Mouse (Mus musculus): ENCODE measurements around the gene Rptor. TPM values are rescaled to one million over a fixed set of nuclear protein-coding genes. Genes with fewer than 3 reads are reported as not detected.

Gene Rptor
- polyA plus RNA-seq, 1 experiment from 2014 or later = 12.4 TPM

DNA sequence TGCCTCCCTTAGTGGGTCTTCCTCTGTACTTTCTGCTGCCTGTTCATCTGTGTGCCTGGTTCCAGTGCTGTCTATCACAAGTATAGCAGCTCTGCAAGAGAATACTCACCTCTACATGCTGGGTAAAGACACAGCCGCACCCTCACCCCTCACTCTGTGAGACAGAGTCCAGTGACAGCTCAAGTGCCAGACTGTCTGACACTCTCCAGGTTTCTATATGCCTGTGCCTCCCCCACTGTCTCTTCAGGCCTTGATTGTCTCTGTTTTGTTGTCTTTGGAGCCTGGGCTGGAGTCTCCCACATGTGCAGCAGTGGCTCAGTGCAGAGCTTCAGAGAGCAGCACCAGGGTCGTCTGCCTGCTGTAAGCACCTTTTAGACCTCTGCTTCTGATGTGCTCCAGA, 280.9 kb downstream of the Rptor start:
- WGBS = 74% methylated on average over 2 of the region's 2 CpGs
- H3K4me3 ChIP-seq (ENCODE audit: low read depth, low read length) = no peak overlapping the region
- no peak overlapping the region for H3K9ac ChIP-seq (ENCODE audit: low read depth, low read length)
- peaks cover 3% of the 10 kb centered on the region; the same call in 1 of the 2 replicates for H3K36me3 ChIP-seq (ENCODE audit: control insufficient read depth, insufficient read depth, low read length)
- no peak overlapping the region for H3K27ac ChIP-seq (ENCODE audit: low read depth, low read length)
- H3K4me2 ChIP-seq (replicated peaks; ENCODE audit: low read depth, low read length) = no peak overlapping the region
- H3K27me3 ChIP-seq (ENCODE audit: control insufficient read depth, insufficient read depth, low read length) = no peaks in the 10 kb centered on the region
- no peak for ATAC-seq (ENCODE audit: low FRiP score)
- DNase-seq (ENCODE audit: low spot score) = no peak
- no peaks in the 10 kb centered on the region for H3K9me3 ChIP-seq (ENCODE audit: control insufficient read depth, low read length)
- no peaks in the 10 kb centered on the region for H3K4me1 ChIP-seq (replicated peaks; ENCODE audit: control insufficient read depth, insufficient read depth, low read length)

DNA sequence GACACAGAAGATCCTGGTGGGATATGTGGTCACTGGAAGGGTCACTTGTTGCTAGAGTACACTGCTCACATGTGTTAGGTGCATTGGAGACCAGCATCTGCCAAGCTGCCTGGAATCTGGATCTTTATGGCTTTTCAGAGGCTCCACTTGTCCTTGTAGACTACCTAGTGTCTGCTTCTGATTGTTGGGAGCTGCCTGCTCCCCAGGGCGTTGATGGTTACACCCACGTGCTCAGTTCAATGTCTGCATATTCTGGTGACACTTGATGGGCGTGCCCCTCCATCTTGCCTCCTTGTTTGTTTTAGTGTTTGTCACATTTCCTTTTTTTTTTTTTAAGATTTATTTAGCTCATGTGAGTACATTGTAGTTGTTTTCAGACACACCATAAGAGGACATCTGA, 287.3 kb downstream of the Rptor start:
- Histone ChIP-seq H3K4me3 (ENCODE audit: low read depth, low read length) (no peak overlapping the region), H3K27me3 (ENCODE audit: control insufficient read depth, insufficient read depth, low read length) (no peaks in the 10 kb centered on the region), H3K36me3 (ENCODE audit: control insufficient read depth, insufficient read depth, low read length) (peaks cover 5% of the 10 kb centered on the region; the same call in 1 of the 2 replicates), H3K9ac (ENCODE audit: low read depth, low read length) (no peak overlapping the region), H3K27ac (ENCODE audit: low read depth, low read length) (no peak overlapping the region), H3K9me3 (ENCODE audit: control insufficient read depth, low read length) (no peaks in the 10 kb centered on the region), H3K4me2 (replicated peaks; ENCODE audit: low read depth, low read length) (no peak overlapping the region), H3K4me1 (replicated peaks; ENCODE audit: control insufficient read depth, insufficient read depth, low read length) (no peaks in the 10 kb centered on the region)
- ATAC-seq (ENCODE audit: low FRiP score) (no peak), DNase-seq (ENCODE audit: low spot score) (no peak)
- 98% methylated on average over 3 of the region's 3 CpGs for WGBS

DNA sequence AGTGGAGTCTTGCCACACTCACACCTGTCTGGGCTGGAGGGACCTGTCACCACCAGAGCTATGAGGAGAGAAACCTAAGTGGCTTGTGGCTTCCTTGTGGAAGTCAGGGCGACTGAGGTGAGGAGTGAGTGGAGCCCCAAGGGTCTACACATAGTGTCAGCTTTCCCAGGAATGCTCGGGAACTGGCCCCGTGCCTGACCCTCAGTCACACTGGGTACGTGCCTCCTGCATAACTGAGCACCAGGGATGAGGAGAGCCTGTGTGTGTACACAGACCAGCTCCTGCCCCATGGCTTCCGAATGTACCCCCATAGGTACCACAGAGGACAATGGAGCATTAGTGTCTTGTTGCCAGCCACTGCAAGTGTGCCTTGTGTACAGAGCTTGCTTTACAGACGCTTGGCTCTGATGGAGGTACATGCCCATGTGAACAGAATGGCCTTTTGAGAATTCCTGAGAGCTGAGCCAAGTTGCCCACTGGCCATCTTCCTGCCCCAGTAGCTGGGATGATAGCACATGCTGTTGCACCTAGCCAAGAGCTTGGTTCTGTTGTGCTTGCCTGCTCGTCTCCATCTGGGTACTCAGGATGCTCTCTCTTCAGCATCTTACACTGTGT, 289.0 kb downstream of the Rptor start:
- Histone ChIP-seq H3K4me3 (ENCODE audit: low read depth, low read length) (no peak overlapping the region), H3K27ac (ENCODE audit: low read depth, low read length) (no peak overlapping the region), H3K9ac (ENCODE audit: low read depth, low read length) (no peak overlapping the region), H3K4me2 (replicated peaks; ENCODE audit: low read depth, low read length) (no peak overlapping the region), H3K4me1 (replicated peaks; ENCODE audit: control insufficient read depth, insufficient read depth, low read length) (no peaks in the 10 kb centered on the region), H3K27me3 (ENCODE audit: control insufficient read depth, insufficient read depth, low read length) (no peaks in the 10 kb centered on the region), H3K36me3 (ENCODE audit: control insufficient read depth, insufficient read depth, low read length) (peaks cover 5% of the 10 kb centered on the region; the same call in 1 of the 2 replicates), H3K9me3 (ENCODE audit: control insufficient read depth, low read length) (no peaks in the 10 kb centered on the region)
- WGBS = 90% methylated on average over 7 of the region's 7 CpGs
- no peak for ATAC-seq (ENCODE audit: low FRiP score)
- DNase-seq (ENCODE audit: low spot score) = no peak

DNA sequence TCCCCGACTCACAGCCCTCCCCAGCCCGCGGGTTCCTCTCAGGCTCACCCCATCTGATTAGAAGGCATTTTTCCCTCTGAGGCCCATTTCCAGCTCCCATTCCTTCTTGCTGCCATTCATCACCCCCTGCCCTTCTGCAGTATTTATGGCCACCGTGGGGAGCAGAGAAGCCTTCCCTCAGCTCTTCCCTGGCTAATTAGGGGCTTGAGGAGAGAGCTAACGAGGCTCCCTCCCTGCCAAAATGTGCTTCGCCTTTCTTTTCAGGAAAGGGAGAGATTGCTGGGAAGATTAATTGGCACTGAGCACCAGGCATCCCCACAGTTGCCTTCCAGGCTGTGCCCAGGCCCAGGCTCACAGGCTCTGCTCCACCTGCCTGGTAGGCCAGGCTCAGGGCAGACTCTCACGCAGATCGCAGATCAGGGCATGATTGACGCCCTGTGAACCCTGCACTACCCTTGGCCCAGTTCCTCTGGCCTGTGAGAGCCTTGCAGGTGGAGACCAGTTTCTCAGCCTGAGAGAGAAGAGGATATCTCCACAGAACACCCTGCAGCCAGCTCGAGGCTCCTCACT, 291.0 kb downstream of the Rptor start:
- 75% methylated on average over 10 of the region's 10 CpGs for WGBS

DNA sequence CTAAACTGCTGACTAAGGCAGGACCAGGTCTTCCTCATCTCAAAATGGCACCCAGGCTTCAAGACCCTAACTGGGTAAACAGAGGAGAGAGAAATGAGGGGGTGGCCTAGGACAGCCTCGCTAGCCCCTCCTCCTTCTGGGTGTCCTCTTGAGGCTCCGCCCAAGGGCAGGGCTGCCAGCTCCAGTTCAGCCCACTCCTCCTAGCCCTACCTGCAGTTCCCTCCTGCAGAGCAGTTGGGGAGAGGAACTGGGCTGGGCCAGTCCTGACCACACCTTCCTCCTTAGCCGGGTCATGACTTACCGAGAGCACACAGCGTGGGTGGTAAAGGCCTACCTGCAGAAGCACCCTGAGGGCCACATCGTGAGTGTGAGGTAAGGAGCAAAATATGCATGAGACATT, 291.9 kb downstream of the Rptor start:
- ATAC-seq (ENCODE audit: low FRiP score) (no peak), DNase-seq (ENCODE audit: low spot score) (no peak)
- H3K27ac ChIP-seq (ENCODE audit: low read depth, low read length) = no peak overlapping the region
- peaks cover 2% of the 10 kb centered on the region; the same call in 1 of the 2 replicates for H3K36me3 ChIP-seq (ENCODE audit: control insufficient read depth, insufficient read depth, low read length)
- H3K4me2 ChIP-seq (replicated peaks; ENCODE audit: low read depth, low read length) = no peak overlapping the region
- no peaks in the 10 kb centered on the region for H3K4me1 ChIP-seq (replicated peaks; ENCODE audit: control insufficient read depth, insufficient read depth, low read length)
- no peak overlapping the region for H3K4me3 ChIP-seq (ENCODE audit: low read depth, low read length)
- H3K9ac ChIP-seq (ENCODE audit: low read depth, low read length) = no peak overlapping the region
- no peaks in the 10 kb centered on the region for H3K9me3 ChIP-seq (ENCODE audit: control insufficient read depth, low read length)
- no peaks in the 10 kb centered on the region for H3K27me3 ChIP-seq (ENCODE audit: control insufficient read depth, insufficient read depth, low read length)
- WGBS = 74% methylated on average over 6 of the region's 6 CpGs

More for the DNA sequence above, 291.0 kb downstream of the Rptor start:
- H3K9ac ChIP-seq (ENCODE audit: low read depth, low read length) = no peak overlapping the region
- DNase-seq (ENCODE audit: low spot score) (no peak), ATAC-seq (ENCODE audit: low FRiP score) (no peak)
- no peak overlapping the region for H3K4me2 ChIP-seq (replicated peaks; ENCODE audit: low read depth, low read length)
- no peaks in the 10 kb centered on the region for H3K4me1 ChIP-seq (replicated peaks; ENCODE audit: control insufficient read depth, insufficient read depth, low read length)
- H3K27me3 ChIP-seq (ENCODE audit: control insufficient read depth, insufficient read depth, low read length) = no peaks in the 10 kb centered on the region
- H3K4me3 ChIP-seq (ENCODE audit: low read depth, low read length) = no peak overlapping the region
- no peaks in the 10 kb centered on the region for H3K9me3 ChIP-seq (ENCODE audit: control insufficient read depth, low read length)
- peaks cover 2% of the 10 kb centered on the region; the same call in 1 of the 2 replicates for H3K36me3 ChIP-seq (ENCODE audit: control insufficient read depth, insufficient read depth, low read length)
- peak overlapping the region; percentile 31; the same call in 1 of the 2 replicates for H3K27ac ChIP-seq (ENCODE audit: low read depth, low read length)

DNA sequence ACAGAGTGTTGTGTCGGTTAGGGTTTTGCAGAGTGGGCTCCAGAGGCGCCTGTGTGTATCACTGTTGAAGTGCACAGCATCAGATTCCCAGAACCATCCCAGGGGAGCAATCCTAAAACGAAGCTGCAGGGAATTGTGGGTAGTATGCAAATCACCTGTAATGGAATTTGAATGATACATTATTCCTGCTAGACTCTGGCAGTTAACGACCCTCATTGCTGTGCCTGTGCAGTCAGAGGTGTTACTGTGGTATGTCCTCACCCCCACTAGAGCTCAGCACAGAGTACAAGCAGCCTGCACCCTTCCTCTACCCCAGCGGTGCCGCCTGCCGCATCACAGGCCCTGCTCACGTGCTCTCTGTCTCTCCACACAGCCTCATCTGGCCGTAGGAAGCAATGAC, 294.3 kb downstream of the Rptor start:
- Histone ChIP-seq H3K27ac (ENCODE audit: low read depth, low read length) (0 out of 2 replicates have a peak overlapping the region, but pooled peaks have one; percentile 30), H3K27me3 (ENCODE audit: control insufficient read depth, insufficient read depth, low read length) (no peaks in the 10 kb centered on the region), H3K9me3 (ENCODE audit: control insufficient read depth, low read length) (no peaks in the 10 kb centered on the region), H3K4me2 (replicated peaks; ENCODE audit: low read depth, low read length) (no peak overlapping the region), H3K36me3 (ENCODE audit: control insufficient read depth, insufficient read depth, low read length) (peaks cover 2% of the 10 kb centered on the region; the same call in 1 of the 2 replicates), H3K4me1 (replicated peaks; ENCODE audit: control insufficient read depth, insufficient read depth, low read length) (no peaks in the 10 kb centered on the region), H3K4me3 (ENCODE audit: low read depth, low read length) (no peak overlapping the region), H3K9ac (ENCODE audit: low read depth, low read length) (no peak overlapping the region)
- DNase-seq (ENCODE audit: low spot score) = no peak
- WGBS = 87% methylated on average over 9 of the region's 9 CpGs
- ATAC-seq (ENCODE audit: low FRiP score) = 0 out of 2 replicates have a peak, but pooled peaks have one; percentile 43

DNA sequence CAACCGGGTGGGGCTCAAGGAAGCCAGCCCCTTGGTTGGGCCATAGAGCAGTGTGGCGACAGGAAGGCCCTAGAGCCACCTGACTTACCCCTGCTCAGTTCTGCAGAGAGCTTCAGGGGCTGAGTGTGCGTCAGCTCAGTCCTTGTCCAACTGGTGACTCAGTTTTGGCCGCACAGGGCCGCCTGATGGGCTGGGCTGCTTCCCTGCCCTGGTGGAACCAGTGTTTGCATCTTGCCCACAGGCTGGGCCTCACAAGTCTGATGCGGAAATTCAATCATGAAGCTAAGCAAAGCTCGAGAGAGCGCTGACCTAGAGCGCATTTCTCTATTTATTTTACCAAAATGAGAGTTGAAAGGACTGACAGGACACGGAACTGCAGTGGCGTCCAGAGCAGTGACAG, 296.3 kb downstream of the Rptor start:
- ATAC-seq (ENCODE audit: low FRiP score) = no peak
- no peak for DNase-seq (ENCODE audit: low spot score)
- H3K4me1 ChIP-seq (replicated peaks; ENCODE audit: control insufficient read depth, insufficient read depth, low read length) = no peaks in the 10 kb centered on the region
- peaks cover 2% of the 10 kb centered on the region; the same call in 1 of the 2 replicates for H3K36me3 ChIP-seq (ENCODE audit: control insufficient read depth, insufficient read depth, low read length)
- H3K27me3 ChIP-seq (ENCODE audit: control insufficient read depth, insufficient read depth, low read length) = no peaks in the 10 kb centered on the region
- H3K9me3 ChIP-seq (ENCODE audit: control insufficient read depth, low read length) = no peaks in the 10 kb centered on the region
- H3K4me3 ChIP-seq (ENCODE audit: low read depth, low read length) = no peak overlapping the region
- WGBS = 84% methylated on average over 11 of the region's 11 CpGs
- no peak overlapping the region for H3K27ac ChIP-seq (ENCODE audit: low read depth, low read length)
- no peak overlapping the region for H3K4me2 ChIP-seq (replicated peaks; ENCODE audit: low read depth, low read length)
- H3K9ac ChIP-seq (ENCODE audit: low read depth, low read length) = no peak overlapping the region

DNA sequence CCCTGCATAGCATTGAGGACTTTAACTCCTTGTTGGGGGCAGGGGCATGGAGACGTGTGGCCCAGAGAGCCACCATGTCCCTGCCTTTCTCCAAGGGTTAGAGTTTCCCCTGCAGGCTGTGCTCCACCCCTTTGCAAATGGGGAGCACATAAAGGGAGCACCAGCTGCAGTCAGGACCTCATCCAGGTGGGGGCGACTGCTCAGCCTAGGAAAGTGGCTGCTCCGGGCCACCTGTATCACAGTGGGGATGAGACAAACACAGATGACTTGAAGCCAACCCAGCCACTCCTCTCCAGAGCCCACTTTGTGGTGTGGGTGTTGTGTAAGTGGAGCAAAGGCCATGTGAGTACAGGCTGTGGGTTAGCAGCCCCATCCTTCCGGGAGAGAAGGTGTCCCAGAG, 298.5 kb downstream of the Rptor start:
- no peaks in the 10 kb centered on the region; the same call in 1 of the 2 replicates for H3K36me3 ChIP-seq (ENCODE audit: control insufficient read depth, insufficient read depth, low read length)
- H3K4me2 ChIP-seq (replicated peaks; ENCODE audit: low read depth, low read length) = no peak overlapping the region
- H3K4me3 ChIP-seq (ENCODE audit: low read depth, low read length) = no peak overlapping the region
- H3K9me3 ChIP-seq (ENCODE audit: control insufficient read depth, low read length) = no peaks in the 10 kb centered on the region
- no peaks in the 10 kb centered on the region for H3K4me1 ChIP-seq (replicated peaks; ENCODE audit: control insufficient read depth, insufficient read depth, low read length)
- H3K9ac ChIP-seq (ENCODE audit: low read depth, low read length) = no peak overlapping the region
- H3K27me3 ChIP-seq (ENCODE audit: control insufficient read depth, insufficient read depth, low read length) = no peaks in the 10 kb centered on the region
- ATAC-seq (ENCODE audit: low FRiP score) = no peak
- WGBS = 68% methylated on average over 4 of the region's 4 CpGs
- DNase-seq (ENCODE audit: low spot score) = no peak
- H3K27ac ChIP-seq (ENCODE audit: low read depth, low read length) = no peak overlapping the region

DNA sequence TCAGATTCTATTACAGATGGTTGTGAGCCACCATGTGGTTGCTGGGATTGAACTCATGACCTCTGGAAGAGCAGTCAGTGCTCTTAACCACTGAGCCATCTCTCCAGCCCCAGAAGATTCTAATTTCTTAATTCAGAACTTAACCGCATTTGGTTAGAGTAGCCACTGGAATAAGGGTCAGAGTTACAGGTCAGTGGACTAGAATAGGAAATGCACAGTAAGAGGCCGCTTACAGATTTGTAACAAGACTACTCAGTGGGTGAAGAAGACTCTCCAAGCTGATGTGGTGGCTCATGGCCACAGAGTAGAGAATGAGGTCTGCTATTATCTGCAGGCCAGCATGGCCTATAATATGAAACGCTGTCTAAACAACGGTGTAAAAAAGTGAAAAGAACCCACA, 300.2 kb downstream of the Rptor start:
- H3K27ac ChIP-seq (ENCODE audit: low read depth, low read length) = no peak overlapping the region
- no peaks in the 10 kb centered on the region for H3K36me3 ChIP-seq (ENCODE audit: control insufficient read depth, insufficient read depth, low read length)
- H3K9ac ChIP-seq (ENCODE audit: low read depth, low read length) = no peak overlapping the region

More for the DNA sequence above, 300.2 kb downstream of the Rptor start:
- ATAC-seq (ENCODE audit: low FRiP score) = no peak
- no peaks in the 10 kb centered on the region for H3K4me1 ChIP-seq (replicated peaks; ENCODE audit: control insufficient read depth, insufficient read depth, low read length)
- no peak overlapping the region for H3K4me2 ChIP-seq (replicated peaks; ENCODE audit: low read depth, low read length)
- DNase-seq (ENCODE audit: low spot score) = no peak
- WGBS = 74% methylated on average over 4 of the region's 4 CpGs
- H3K27me3 ChIP-seq (ENCODE audit: control insufficient read depth, insufficient read depth, low read length) = no peaks in the 10 kb centered on the region
- no peak overlapping the region for H3K4me3 ChIP-seq (ENCODE audit: low read depth, low read length)
- no peaks in the 10 kb centered on the region for H3K9me3 ChIP-seq (ENCODE audit: control insufficient read depth, low read length)
